Mouse (Mus musculus) stomach, embryonic 14.5 days (tissue): ENCODE data around the gene Olfr530. TPM values are rescaled to one million over a fixed set of nuclear protein-coding genes. Genes with fewer than 3 reads are reported as not detected.

Experiments
- ATAC-seq: fragments of 200-750 bp; cut with Nextera tagmentation; 2 replicates; pipeline ENCODE4 v1.8.0; 2017; ENCODE audit warnings: low read depth, moderate TSS enrichment; ENCODE audit not compliant: insufficient number of reproducible peaks, insufficient read depth, low FRiP score
- H3K27ac ChIP-seq: fragments of 300-500 bp; sonication (generic); 2 replicates; pipeline ENCODE4 v1.5.1; 2014; ENCODE audit warnings: mild to moderate bottlenecking, low read length, moderate library complexity, mixed read lengths
- H3K27me3 ChIP-seq: fragments of 300-500 bp; sonication (generic); 2 replicates; pipeline ENCODE4 v1.6.1; 2014; ENCODE audit warnings: low read length, control low read depth, mixed read lengths; ENCODE audit not compliant: control insufficient read depth, insufficient read depth
- H3K36me3 ChIP-seq: fragments of 300-500 bp; sonication (generic); 2 replicates; pipeline ENCODE4 v1.6.1; 2014; ENCODE audit warnings: mild to moderate bottlenecking, control low read depth, low read length, moderate library complexity, mixed read lengths; ENCODE audit not compliant: control insufficient read depth, insufficient read depth
- H3K4me1 ChIP-seq: fragments of 300-500 bp; sonication (generic); 2 replicates; pipeline ENCODE4 v1.6.1; 2014; ENCODE audit warnings: low read length, control low read depth, mixed read lengths; ENCODE audit not compliant: control insufficient read depth, insufficient read depth
- H3K4me2 ChIP-seq: fragments of 300-500 bp; sonication (generic); replicated peaks from 2 replicates; pipeline ENCODE4 v1.6.1; 2014; ENCODE audit warnings: low read depth, low read length, control low read depth
- H3K4me3 ChIP-seq: fragments of 300-500 bp; sonication (generic); 2 replicates; pipeline ENCODE4 v1.5.1; 2014; ENCODE audit warnings: low read depth, low read length, control low read depth
- H3K9ac ChIP-seq: fragments of 300-500 bp; sonication (generic); replicated peaks from 2 replicates; pipeline ENCODE4 v1.6.1; 2014; ENCODE audit warnings: low read depth, mild to moderate bottlenecking, control low read depth, low read length, moderate library complexity, mixed read lengths
- H3K9me3 ChIP-seq: fragments of 300-500 bp; sonication (generic); 2 replicates; pipeline ENCODE4 v1.6.1; 2016; ENCODE audit warnings: low read depth, low read length, control low read depth; ENCODE audit not compliant: control insufficient read depth
- WGBS: fragments of 180-500 bp; shearing (Covaris S2); extraction: QIAGEN DNeasy Blood & Tissue Kit; methylation state at CpG from one replicate; pipeline ENCODE4 v1.1.7; 2014; 5-methylcytosine and 5-hydroxymethylcytosine counted together
- polyA plus RNA-seq: library from polyadenylated mRNA; unstranded; fragments of >200 nt; fragmentation: Nextera tagmentation; extraction: Ambion mirVana; gene quantifications from 2 replicates; pipeline ENCODE4 v1.2.1, GENCODE M21; 2014

The Olfr530 gene
- polyA plus RNA-seq = not detected in 2 replicates

DNA sequence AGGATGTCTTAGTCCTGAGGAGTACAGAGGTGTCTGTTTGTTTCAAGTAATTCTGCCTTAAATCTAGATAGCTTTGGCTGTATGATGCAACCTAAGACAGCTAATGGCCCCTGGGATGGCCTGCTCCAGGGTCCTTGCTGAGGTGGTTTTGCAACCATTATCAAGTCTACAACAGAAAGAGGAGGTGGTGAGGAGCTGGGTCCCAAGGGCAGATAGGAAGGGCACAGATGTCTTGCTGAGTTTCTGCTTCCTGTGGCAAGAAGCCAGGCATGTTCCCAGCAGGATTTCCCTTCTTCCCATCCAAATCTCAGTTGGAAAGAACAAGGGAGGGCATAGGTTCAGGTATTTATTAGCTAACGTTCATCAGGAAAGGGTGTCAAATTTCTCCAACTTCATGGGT, at the start of gene Olfr530:
Gene Olfr530 (minus strand): TSS at position 101 of the 400 bp plus-strand sequence.
- Histone ChIP-seq H3K4me1 (no peaks in the 10 kb centered on the region), H3K4me2 (no peak within 1 kb of the TSS), H3K4me3 (no peak within 1 kb of the TSS), H3K36me3 (no peaks in the 10 kb centered on the region), H3K9ac (no peak within 1 kb of the TSS), H3K27ac (no peak within 1 kb of the TSS), H3K27me3 (no peaks in the 10 kb centered on the region), H3K9me3 (no peaks in the 10 kb centered on the region)
- no peak for ATAC-seq
- 41% methylated on average over 1 of the region's 1 CpGs for WGBS

- Histone ChIP-seq H3K9me3 (no peaks in the 10 kb centered on the region), H3K27ac (no peak within 1 kb of the TSS), H3K36me3 (no peaks in the 10 kb centered on the region), H3K4me2 (no peak within 1 kb of the TSS), H3K27me3 (no peaks in the 10 kb centered on the region), H3K9ac (no peak within 1 kb of the TSS), H3K4me3 (no peak within 1 kb of the TSS), H3K4me1 (no peaks in the 10 kb centered on the region)
- 96% methylated on average over 1 of the region's 1 CpGs for WGBS
- no peak for ATAC-seq
Observed at GRCm38 (mm10) chr7:140421539-140421938, 45.4 kb upstream of the Olfr530 start, which contains the start of gene Olfr532. Gene Olfr532 (minus strand): TSS chr7:140421639.

- no peak within 1 kb of the TSS for H3K9ac ChIP-seq
Observed at GRCm38 (mm10) chr7:140402818-140403217, 26.7 kb upstream of the Olfr530 start, which contains the start of gene Olfr531. Gene Olfr531 (minus strand): TSS chr7:140402918.

GRCm38 (mm10) chr7:140376911-140377310, 780 bp upstream of the Olfr530 start:
- ATAC-seq = no peak
- Histone ChIP-seq H3K9ac (no peak overlapping the region), H3K4me1 (no peaks in the 10 kb centered on the region), H3K27ac (no peak overlapping the region), H3K9me3 (no peaks in the 10 kb centered on the region), H3K36me3 (no peaks in the 10 kb centered on the region), H3K4me2 (no peak overlapping the region), H3K4me3 (no peak overlapping the region), H3K27me3 (no peaks in the 10 kb centered on the region)
- 93% methylated on average over 2 of the region's 2 CpGs for whole genome bisulfite sequencing

More at GRCm38 (mm10) chr7:140402818-140403217, 26.7 kb upstream of the Olfr530 start, which contains the start of gene Olfr531:
- no peak for ATAC-seq
- Histone ChIP-seq H3K9me3 (no peaks in the 10 kb centered on the region), H3K36me3 (no peaks in the 10 kb centered on the region), H3K27me3 (no peaks in the 10 kb centered on the region), H3K4me1 (no peaks in the 10 kb centered on the region), H3K4me3 (no peak within 1 kb of the TSS), H3K4me2 (no peak within 1 kb of the TSS), H3K27ac (no peak within 1 kb of the TSS)
- WGBS = 87% methylated on average over 1 of the region's 1 CpGs

DNA sequence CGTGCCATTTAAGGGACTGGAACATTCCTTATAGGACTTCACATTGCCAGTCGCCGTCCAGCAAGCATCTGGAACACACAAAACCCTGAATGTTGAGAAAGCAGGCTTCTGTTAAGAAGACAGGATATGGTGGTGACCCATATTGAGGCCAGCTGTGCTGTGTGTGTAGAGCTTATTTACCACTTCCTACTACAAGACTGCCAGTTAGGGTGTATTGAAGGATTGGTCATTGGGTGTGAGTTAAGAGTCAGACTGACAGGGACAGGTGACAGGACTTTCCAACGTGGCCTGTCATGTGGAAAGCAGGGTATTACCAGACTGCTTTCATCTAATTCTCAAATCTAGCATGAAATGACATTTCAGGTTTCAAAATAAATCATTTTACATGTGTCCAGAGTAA, 1.8 kb downstream of the Olfr530 start:
- ATAC-seq = no peak
- Histone ChIP-seq H3K4me2 (no peak overlapping the region), H3K27me3 (no peaks in the 10 kb centered on the region), H3K4me3 (no peak overlapping the region), H3K27ac (no peak overlapping the region), H3K9ac (no peak overlapping the region), H3K9me3 (no peaks in the 10 kb centered on the region), H3K36me3 (no peaks in the 10 kb centered on the region), H3K4me1 (no peaks in the 10 kb centered on the region)
- 78% methylated on average over 4 of the region's 4 CpGs for WGBS

DNA sequence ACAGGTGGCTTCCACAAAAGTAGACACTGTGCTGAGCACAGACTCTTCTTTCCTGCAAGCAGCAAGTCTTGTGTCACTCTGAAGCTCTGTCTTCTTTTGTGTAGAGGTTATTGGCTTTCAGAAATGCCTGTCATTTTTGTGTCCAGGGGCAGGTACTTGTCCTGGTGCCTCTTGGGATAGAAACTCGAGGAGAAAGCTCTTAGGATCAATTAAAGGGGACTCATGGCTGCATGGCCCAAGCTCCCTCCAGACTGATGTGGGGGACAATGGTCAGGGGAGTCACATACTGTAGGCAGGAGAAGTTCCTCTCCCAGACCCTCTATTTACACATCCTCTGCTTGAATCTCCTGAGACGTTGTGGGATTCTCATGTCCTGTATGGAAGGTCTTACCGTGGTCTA, 14.6 kb downstream of the Olfr530 start, which contains the start of gene Olfr60:
Gene Olfr60 (minus strand): TSS at position 101 of the 400 bp plus-strand sequence.
- Histone ChIP-seq H3K27me3 (no peaks in the 10 kb centered on the region), H3K36me3 (no peaks in the 10 kb centered on the region), H3K9ac (no peak within 1 kb of the TSS), H3K9me3 (no peaks in the 10 kb centered on the region), H3K4me2 (no peak within 1 kb of the TSS), H3K4me3 (no peak within 1 kb of the TSS), H3K27ac (no peak within 1 kb of the TSS), H3K4me1 (no peaks in the 10 kb centered on the region)
- WGBS = 65% methylated on average over 3 of the region's 3 CpGs
- ATAC-seq = no peak

DNA sequence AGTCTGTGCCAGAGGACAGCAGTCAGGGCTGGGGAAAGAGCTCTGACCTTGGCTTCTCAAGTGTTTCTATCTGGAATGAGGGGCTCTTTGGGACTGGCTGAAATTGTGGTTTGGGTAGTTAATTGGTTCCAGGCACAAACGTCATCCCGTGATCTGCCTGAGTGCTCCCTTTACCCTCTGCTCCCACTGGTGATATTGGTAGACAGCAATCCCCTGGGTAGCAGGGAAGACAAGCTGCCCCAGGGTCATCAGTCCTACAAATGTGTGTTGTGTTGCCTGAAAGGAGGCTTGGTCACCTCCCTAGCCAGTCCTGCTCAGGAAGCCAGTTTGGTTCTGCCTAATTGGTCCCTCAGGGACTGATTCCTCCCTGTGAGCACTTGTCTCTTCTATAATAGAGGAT, 42.4 kb downstream of the Olfr530 start, which contains the start of gene Olfr527:
Gene Olfr527 (plus strand): TSS at position 301 of the 400 bp plus-strand sequence.
- WGBS = 81% methylated on average over 2 of the region's 2 CpGs
- H3K27me3 ChIP-seq = no peaks in the 10 kb centered on the region
- no peak within 1 kb of the TSS for H3K4me3 ChIP-seq
- no peak within 1 kb of the TSS for H3K4me2 ChIP-seq
- H3K36me3 ChIP-seq = no peaks in the 10 kb centered on the region
- no peaks in the 10 kb centered on the region for H3K4me1 ChIP-seq
- no peak within 1 kb of the TSS for H3K27ac ChIP-seq
- H3K9me3 ChIP-seq = no peaks in the 10 kb centered on the region
- ATAC-seq = no peak
- no peak within 1 kb of the TSS for H3K9ac ChIP-seq

- ATAC-seq = no peak
- Histone ChIP-seq H3K27me3 (no peaks in the 10 kb centered on the region), H3K36me3 (no peaks in the 10 kb centered on the region), H3K9me3 (no peaks in the 10 kb centered on the region), H3K4me1 (no peaks in the 10 kb centered on the region), H3K27ac (no peak overlapping the region), H3K4me2 (no peak overlapping the region), H3K9ac (no peak overlapping the region), H3K4me3 (no peak overlapping the region)
- WGBS = 50% methylated on average over 1 of the region's 1 CpGs
Observed at GRCm38 (mm10) chr7:140329766-140330304, 46.3 kb downstream of the Olfr530 start.
